Mouse (Mus musculus): Measurements from ENCODE around the gene Edil3. TPM values are rescaled to one million over a fixed set of nuclear protein-coding genes. Genes with fewer than 3 reads are reported as not detected.

Gene Edil3
- 5.1 and 5.8 TPM in 2 replicates for polyA plus RNA-seq (2015; fragmentation: Nextera tagmentation; extraction: Ambion mirVana)

DNA sequence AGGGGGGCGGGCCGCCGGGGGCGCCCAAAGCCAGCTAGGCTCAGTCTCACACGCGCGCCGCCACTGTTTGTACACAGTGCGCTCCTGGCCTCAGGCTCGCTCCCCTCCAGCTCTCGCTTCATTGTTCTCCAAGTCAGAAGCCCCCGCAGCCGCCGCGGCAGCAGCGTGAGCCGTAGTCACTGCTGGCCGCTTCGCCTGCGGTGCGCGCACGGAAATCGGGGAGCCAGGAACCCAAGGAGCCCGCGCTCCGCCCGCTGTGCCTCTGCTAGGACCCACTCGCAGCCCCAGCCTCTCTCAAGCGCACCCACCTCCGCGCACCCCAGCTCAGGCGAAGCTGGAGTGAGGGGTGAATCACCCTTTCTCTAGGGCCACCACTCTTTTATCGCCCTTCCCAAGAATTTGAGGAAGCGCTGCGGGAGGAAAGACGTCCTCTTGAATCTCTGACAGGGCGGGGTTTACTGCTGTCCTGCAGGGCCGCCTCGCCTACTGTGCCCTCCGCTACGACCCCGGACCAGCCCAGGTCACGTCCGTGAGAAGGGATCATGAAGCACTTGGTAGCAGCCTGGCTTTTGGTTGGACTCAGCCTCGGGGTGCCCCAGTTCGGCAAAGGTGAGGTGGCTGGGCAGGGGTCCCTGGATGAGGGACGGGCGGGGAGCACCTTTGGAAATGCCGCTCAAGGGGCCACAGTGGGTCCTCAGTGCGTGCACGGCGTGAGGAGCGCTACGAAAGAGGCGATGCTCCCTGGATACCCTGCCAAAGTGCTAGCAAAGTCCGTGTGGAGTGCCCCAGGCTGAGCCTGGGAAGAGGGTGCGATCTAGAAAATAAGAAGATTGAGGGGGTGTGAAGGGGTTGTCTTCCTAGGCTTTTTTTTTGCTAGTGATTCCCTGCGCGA, at the start of gene Edil3:
Gene Edil3, plus strand, starts transcription at position 33 of the 892 bp plus-strand sequence.
- peak within 1 kb of the TSS; percentile 83 for H3K4me3 ChIP-seq
- no peaks in the 10 kb centered on the region for H3K36me3 ChIP-seq
- H3K27ac ChIP-seq (replicated peaks) = no peak within 1 kb of the TSS
- H3K4me2 ChIP-seq = peak within 1 kb of the TSS; percentile 100
- H3K9ac ChIP-seq = peak within 1 kb of the TSS; percentile 87
- H3K4me1 ChIP-seq = peaks cover 22% of the 10 kb centered on the region
- no peaks in the 10 kb centered on the region for H3K9me3 ChIP-seq
- under 1% methylated on average over 59 of the region's 60 CpGs for WGBS
- H3K27me3 ChIP-seq (replicated peaks) = 0 out of 2 replicates have a peak, but pooled peaks cover 2% of the 10 kb centered on the region
- ATAC-seq (ENCODE audit: extremely low read depth, insufficient number of reproducible peaks, low FRiP score, low TSS enrichment) = peak; percentile 42

GRCm38 (mm10) chr13:88799186-88799585, 22.1 kb upstream of the Edil3 start:
- no peak overlapping the region for H3K4me3 ChIP-seq
- WGBS = 67% methylated on average over 1 of the region's 1 CpGs
- ATAC-seq (ENCODE audit: extremely low read depth, insufficient number of reproducible peaks, low FRiP score, low TSS enrichment) = no peak

GRCm38 (mm10) chr13:88801006-88801405, 20.3 kb upstream of the Edil3 start:
- H3K27me3 ChIP-seq (replicated peaks) = no peaks in the 10 kb centered on the region
- 82% methylated on average over 1 of the region's 1 CpGs for WGBS
- ATAC-seq (ENCODE audit: extremely low read depth, insufficient number of reproducible peaks, low FRiP score, low TSS enrichment) = no peak

More at GRCm38 (mm10) chr13:88799186-88799585, 22.1 kb upstream of the Edil3 start:
- Histone ChIP-seq H3K9me3 (no peaks in the 10 kb centered on the region), H3K27me3 (replicated peaks) (no peaks in the 10 kb centered on the region), H3K4me2 (no peak overlapping the region), H3K4me1 (no peaks in the 10 kb centered on the region), H3K36me3 (no peaks in the 10 kb centered on the region), H3K27ac (replicated peaks) (no peak overlapping the region), H3K9ac (no peak overlapping the region)

DNA sequence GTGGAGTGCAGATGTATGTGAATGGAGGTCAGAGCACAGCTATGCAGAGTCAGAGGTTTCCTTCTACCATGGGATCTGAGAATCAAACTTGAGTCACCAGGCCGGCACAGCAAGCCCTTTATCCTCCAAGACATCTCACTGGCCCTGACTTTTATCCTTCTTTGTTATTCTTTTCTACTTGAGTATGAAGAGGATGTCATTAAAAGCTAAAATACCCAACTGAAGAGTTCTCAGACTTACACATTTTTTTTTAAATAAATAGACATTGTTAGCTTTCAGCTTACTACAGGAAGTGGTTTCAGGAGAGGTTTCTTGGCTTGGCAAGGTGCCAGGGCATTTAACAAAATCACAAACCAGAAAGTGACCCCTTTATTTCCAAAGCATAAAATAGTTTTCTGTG, 15.4 kb upstream of the Edil3 start:
- WGBS = 34% methylated on average over 1 of the region's 1 CpGs
- no peaks in the 10 kb centered on the region for H3K36me3 ChIP-seq
- ATAC-seq (ENCODE audit: extremely low read depth, insufficient number of reproducible peaks, low FRiP score, low TSS enrichment) = no peak

More at GRCm38 (mm10) chr13:88801006-88801405, 20.3 kb upstream of the Edil3 start:
- Histone ChIP-seq H3K4me2 (no peak overlapping the region), H3K9me3 (no peaks in the 10 kb centered on the region), H3K9ac (no peak overlapping the region), H3K4me1 (no peaks in the 10 kb centered on the region), H3K4me3 (no peak overlapping the region), H3K36me3 (no peaks in the 10 kb centered on the region), H3K27ac (replicated peaks) (no peak overlapping the region)

DNA sequence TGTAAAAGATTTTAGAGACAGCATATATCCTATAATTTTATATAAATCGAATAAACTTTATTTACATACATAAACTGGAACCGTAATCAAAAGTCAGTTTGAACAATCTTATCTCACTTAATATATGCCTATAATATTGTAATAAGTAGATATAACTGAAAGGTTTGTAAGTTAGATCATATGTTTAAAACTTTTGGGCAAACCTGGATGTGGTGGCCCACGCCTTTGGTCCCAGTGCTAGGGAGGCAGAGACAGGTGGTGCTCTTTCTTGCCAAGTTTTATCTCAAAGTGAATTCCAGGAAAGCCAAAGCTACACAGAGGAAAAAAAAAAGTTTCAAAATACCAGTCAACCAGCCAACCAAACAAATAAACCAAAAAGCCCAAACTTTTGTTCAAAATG, 15.0 kb upstream of the Edil3 start:
- no peak for ATAC-seq (ENCODE audit: extremely low read depth, insufficient number of reproducible peaks, low FRiP score, low TSS enrichment)
- no peaks in the 10 kb centered on the region for H3K4me1 ChIP-seq
- H3K4me2 ChIP-seq = no peak overlapping the region
- H3K36me3 ChIP-seq = no peaks in the 10 kb centered on the region
- 84% methylated on average over 3 of the region's 3 CpGs for WGBS
- H3K4me3 ChIP-seq = no peak overlapping the region
- no peaks in the 10 kb centered on the region for H3K9me3 ChIP-seq
- no peak overlapping the region for H3K27ac ChIP-seq (replicated peaks)
- no peak overlapping the region for H3K9ac ChIP-seq
- no peaks in the 10 kb centered on the region for H3K27me3 ChIP-seq (replicated peaks)

More for the DNA sequence above, 15.4 kb upstream of the Edil3 start:
- Histone ChIP-seq H3K4me3 (no peak overlapping the region), H3K27me3 (replicated peaks) (no peaks in the 10 kb centered on the region), H3K9me3 (no peaks in the 10 kb centered on the region), H3K9ac (no peak overlapping the region), H3K4me2 (no peak overlapping the region), H3K4me1 (no peaks in the 10 kb centered on the region), H3K27ac (replicated peaks) (peak overlapping the region; percentile 36; the same call in 1 of the 2 replicates)

- no peaks in the 10 kb centered on the region for H3K36me3 ChIP-seq
- no peaks in the 10 kb centered on the region for H3K4me1 ChIP-seq
- H3K27ac ChIP-seq (replicated peaks) = no peak overlapping the region
- WGBS = 79% methylated on average over 1 of the region's 1 CpGs
- no peak for ATAC-seq (ENCODE audit: extremely low read depth, insufficient number of reproducible peaks, low FRiP score, low TSS enrichment)
- no peak overlapping the region for H3K4me3 ChIP-seq
- H3K9ac ChIP-seq = no peak overlapping the region
- H3K4me2 ChIP-seq = no peak overlapping the region
- H3K9me3 ChIP-seq = no peaks in the 10 kb centered on the region
- H3K27me3 ChIP-seq (replicated peaks) = no peaks in the 10 kb centered on the region
Observed at GRCm38 (mm10) chr13:88810097-88810496, 11.2 kb upstream of the Edil3 start.

- WGBS = 18% methylated on average over 5 of the region's 5 CpGs
- Histone ChIP-seq H3K9me3 (no peaks in the 10 kb centered on the region), H3K4me3 (peak overlapping the region; percentile 83), H3K27ac (replicated peaks) (no peak overlapping the region), H3K4me2 (peak overlapping the region; percentile 100), H3K9ac (peak overlapping the region; percentile 87), H3K4me1 (peaks cover 22% of the 10 kb centered on the region), H3K36me3 (no peaks in the 10 kb centered on the region), H3K27me3 (replicated peaks) (0 out of 2 replicates have a peak, but pooled peaks cover 2% of the 10 kb centered on the region)
- no peak for ATAC-seq (ENCODE audit: extremely low read depth, insufficient number of reproducible peaks, low FRiP score, low TSS enrichment)
Observed at GRCm38 (mm10) chr13:88820686-88821308, 475 bp upstream of the Edil3 start.

- Histone ChIP-seq H3K27ac (replicated peaks) (no peak overlapping the region), H3K9ac (peak overlapping the region; percentile 87), H3K9me3 (no peaks in the 10 kb centered on the region), H3K36me3 (no peaks in the 10 kb centered on the region), H3K4me2 (peak overlapping the region; percentile 100), H3K4me1 (peaks cover 22% of the 10 kb centered on the region), H3K4me3 (peak overlapping the region; percentile 83), H3K27me3 (replicated peaks) (0 out of 2 replicates have a peak, but pooled peaks cover 2% of the 10 kb centered on the region)
- WGBS = 9% methylated on average over 10 of the region's 10 CpGs
- ATAC-seq (ENCODE audit: extremely low read depth, insufficient number of reproducible peaks, low FRiP score, low TSS enrichment) = no peak
Observed at GRCm38 (mm10) chr13:88822332-88822895, 1.1 kb downstream of the Edil3 start.

DNA sequence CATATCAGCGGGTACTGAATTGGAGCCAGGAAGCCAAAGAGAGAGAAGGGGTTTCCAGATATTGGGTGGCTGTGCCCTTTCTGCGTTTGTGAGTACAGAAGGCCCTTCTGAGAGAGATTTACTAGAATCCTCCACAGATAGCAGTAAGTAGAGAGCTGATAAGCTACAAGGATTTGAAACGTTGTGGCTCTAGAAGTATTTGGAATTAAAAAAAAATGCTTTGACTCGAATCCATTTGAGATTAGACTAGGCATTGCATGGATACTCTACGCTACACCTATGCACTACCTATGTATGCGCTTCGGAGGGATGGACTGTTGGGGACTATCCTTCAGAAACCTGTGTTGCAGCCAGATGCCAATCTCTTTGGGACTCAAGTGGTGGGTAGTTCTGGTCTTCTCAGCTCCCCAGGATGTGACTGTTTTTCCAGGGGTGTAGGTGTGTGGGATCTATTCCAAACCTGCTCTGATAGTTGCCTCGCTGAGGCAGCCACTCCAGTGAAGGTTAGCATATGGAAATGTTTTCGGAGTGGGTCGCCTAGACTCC, 1.8 kb downstream of the Edil3 start:
- Histone ChIP-seq H3K27ac (replicated peaks) (no peak overlapping the region), H3K4me2 (peak overlapping the region; percentile 100), H3K9me3 (no peaks in the 10 kb centered on the region), H3K4me1 (peaks cover 22% of the 10 kb centered on the region), H3K9ac (peak overlapping the region; percentile 87; the same call in 1 of the 2 replicates), H3K27me3 (replicated peaks) (0 out of 2 replicates have a peak, but pooled peaks cover 2% of the 10 kb centered on the region), H3K36me3 (no peaks in the 10 kb centered on the region), H3K4me3 (peak overlapping the region; percentile 83)
- WGBS = 15% methylated on average over 10 of the region's 10 CpGs
- ATAC-seq (ENCODE audit: extremely low read depth, insufficient number of reproducible peaks, low FRiP score, low TSS enrichment) = no peak

- Histone ChIP-seq H3K36me3 (no peaks in the 10 kb centered on the region), H3K9ac (peak overlapping the region; percentile 76), H3K4me2 (peak overlapping the region; percentile 100), H3K27ac (replicated peaks) (peak overlapping the region; percentile 42; the same call in 1 of the 2 replicates), H3K27me3 (replicated peaks) (0 out of 2 replicates have a peak, but pooled peaks cover 2% of the 10 kb centered on the region), H3K4me3 (peak overlapping the region; percentile 83), H3K4me1 (peaks cover 27% of the 10 kb centered on the region), H3K9me3 (no peaks in the 10 kb centered on the region)
- 1% methylated on average over 25 of the region's 25 CpGs for WGBS
- no peak; the same call in 1 of the 2 replicates for ATAC-seq (ENCODE audit: extremely low read depth, insufficient number of reproducible peaks, low FRiP score, low TSS enrichment)
Observed at GRCm38 (mm10) chr13:88823522-88824419, 2.5 kb downstream of the Edil3 start.

Data from heart, embryonic 13.5 days (tissue).